Mouse (Mus musculus) T-cell, adult 2 months (primary cell): ENCODE data around the gene Nkx2-1.

ENCODE experiments used
- DNase-seq: peaks from one replicate; pipeline ENCODE4 v3.0.0; 2022; ENCODE audit warnings: low spot score

Gene Nkx2-1

DNA sequence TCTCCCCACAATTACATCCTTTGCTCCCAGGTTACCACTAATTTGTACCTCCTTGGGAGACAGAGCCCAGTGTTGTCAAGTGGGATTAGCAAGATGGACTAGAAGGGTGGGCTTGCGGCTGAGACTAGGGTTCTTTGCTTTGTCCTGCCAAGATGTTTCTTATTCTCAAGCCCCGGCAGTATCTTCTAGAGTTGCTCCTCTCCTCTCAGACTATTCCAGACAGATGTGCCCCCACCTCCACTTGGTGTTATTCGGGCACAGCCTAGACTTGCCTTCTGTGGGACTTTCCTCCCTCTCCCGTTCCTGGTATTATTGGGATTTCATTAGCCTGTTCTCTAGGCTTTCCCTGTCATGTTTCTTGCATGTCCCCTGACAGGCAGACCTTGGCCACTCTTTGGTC is 14.5 kb downstream of the Nkx2-1 start:
- no peak for DNase-seq

DNA sequence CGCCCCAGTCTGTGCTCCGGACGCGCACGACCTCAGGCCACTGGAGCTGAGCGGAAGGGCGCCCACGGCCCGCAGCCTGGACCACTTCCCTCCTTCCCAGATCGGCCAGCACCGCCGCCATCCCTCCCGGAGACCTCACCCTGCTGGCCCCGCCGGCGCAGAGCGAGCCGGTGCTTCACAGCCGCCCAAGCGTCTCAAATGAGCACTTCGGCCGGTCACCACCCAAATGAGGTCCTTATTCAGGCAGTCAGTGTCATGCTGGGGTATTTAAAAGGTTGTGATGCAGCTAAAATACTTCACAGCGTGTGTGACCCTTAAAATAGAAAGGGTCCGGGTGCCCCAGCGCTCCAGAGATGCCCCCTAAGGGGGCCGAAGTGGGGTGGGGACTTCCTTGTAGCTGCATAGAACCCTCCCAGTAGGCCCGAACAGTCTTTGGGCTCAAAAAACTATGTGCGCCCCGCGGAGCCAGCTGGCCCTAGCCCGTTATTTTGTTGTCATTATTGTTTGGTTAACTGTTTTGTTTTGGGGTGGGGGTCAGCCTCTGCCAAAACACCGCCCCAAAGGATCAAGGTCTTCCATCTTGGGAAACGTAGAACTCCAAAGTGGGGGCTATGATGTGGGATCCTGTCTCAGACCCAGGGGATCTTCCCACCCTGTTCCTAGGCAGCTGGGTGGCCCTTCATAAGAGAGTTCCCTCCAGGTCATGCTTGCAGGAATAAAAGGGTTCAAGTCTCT is 15.4 kb downstream of the Nkx2-1 start:
- no peak for DNase-seq

DNA sequence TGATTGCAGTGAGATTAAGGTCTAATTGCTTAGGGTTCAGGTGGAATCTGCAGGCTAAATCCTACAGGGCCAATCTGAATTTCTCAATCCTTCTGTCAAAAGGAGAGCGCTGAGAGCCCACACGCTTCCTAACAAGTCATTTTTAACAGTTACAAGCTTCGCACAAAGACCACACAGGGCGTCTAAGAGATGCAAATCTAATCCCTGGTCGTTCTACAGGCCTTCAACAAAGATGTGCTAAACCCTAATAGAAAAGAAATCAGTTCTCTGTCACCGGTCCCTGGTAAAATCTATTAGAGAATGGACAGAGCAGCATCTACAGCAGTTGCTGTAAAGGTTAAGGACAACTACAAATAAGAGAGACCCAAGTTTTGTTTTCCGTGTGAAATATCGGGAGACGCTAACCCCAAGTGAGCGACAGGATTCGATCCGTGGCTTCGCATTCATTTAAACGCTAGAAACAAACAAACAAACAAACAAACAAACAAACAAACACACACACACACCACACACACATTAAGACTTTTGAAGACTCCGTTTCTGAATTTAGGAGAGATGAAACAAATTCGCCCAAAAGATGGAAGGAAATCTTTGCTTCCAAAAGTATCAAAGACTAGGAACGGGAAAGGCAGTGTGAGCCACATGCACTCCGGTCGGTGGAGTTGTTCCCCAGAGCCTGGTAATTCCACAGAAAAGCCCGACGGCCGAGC is 16.2 kb downstream of the Nkx2-1 start:
- DNase-seq: no peak

DNA sequence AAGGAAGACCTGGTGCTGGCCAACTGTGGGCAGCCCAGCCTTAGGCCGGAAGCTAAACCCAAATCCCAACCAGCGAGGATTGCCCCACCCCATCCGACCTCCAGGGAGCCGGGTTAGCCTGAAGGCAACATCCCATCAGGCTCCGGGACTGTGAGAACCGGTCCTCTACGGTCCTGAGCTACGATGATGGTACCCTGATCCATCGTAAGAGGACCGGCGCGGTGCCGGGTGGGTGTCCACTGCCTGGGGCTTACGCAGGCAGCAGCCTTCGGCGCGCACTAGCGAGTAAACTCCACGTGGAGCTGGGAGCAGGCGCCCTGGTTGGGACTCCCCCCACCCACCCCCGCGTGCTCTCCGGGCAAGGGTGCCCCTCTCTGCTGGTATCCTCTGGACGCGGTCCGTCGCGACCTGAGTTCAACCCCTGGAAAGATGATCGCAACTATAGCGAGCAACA is 16.9 kb downstream of the Nkx2-1 start:
- no peak for DNase-seq

DNA sequence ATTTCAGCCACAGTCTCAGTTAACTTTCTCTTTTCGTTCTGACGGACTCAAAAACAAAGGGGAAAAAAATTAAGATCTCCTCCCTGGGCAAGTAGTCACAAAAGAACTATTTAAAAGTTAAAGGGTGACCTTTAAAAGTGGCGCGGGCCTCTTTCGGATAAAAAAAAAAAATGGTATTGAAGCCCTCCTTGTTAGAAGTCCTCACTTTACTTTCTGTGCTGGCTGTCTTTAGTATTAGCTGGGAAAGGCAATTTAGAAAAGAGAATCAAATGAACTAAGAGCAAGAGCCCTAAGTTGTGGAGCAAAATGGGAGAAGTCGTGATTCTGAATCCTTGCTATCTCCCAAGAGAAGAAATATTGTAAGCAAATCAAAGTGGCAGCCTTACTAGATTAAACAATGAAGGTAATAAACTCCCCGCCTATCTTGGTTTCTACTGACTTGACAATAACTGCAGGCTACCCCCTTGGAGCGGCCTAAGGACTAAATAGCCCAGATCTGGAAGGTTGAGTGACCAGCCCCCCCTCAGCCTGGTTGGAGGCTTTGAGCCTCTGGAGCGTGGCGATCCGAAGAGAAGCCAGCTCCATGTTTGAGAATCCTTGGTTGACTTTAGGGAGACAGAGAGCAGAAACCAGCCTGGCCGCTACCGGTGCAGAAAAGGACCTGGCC is 17.5 kb downstream of the Nkx2-1 start:
- no peak for DNase-seq

DNA sequence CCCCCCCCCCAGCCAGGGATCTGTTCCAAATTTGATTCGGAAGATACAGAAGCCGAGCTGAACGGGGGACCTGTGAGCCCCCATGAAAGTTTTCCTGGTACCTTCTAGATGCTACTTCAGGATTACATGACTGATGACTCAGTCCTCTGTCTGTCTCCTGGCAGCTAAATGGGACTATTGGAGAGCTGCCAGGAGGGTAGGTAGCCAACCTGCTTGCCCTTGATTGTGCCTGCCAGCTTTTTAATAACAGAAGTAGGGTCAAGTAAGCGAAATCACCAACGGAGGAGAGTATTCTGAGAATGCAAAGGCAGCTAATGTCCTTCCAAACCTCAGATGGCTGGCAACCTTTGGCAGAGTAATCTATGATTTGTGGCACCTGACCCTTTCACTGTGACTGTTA is 18.5 kb downstream of the Nkx2-1 start:
- DNase-seq: no peak

DNA sequence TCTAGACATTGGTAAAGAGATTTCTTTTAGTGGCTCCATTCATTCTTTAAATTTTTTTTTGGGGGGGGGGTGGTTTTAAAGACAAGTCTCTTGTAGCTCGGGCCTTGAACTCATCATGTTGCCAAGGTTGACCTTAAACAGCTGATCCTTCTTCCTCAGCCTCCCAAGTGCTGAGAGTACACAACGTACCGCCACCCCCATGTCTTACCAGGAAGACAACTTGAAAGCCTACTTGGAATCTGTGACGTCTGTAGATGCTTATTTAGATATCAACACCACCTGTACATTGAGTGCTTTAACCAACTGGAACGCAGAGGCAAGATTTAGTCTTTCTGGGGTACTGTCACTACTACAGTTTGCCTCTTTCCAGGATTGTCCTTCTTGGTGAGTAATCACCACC is 21.9 kb downstream of the Nkx2-1 start:
- DNase-seq: no peak

DNA sequence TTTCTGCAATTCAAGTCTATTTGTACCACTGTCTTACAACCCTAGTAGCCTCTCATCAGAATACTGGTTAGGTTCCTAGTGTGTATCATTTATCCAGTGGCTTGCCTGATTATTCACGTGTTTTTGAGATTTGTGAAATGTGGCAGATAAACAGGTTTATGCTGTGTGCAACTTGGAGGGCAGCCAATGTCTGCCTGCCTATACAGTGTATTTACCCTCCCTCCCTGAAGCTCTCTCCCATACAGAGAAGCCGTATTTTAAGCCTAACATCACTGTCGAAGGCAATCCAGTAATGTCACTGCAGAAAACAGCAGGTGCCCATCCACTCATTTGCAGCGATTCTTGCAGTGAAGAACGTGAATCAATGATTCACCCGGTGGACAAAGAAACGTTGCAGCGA is 28.3 kb downstream of the Nkx2-1 start:
- no peak for DNase-seq

DNA sequence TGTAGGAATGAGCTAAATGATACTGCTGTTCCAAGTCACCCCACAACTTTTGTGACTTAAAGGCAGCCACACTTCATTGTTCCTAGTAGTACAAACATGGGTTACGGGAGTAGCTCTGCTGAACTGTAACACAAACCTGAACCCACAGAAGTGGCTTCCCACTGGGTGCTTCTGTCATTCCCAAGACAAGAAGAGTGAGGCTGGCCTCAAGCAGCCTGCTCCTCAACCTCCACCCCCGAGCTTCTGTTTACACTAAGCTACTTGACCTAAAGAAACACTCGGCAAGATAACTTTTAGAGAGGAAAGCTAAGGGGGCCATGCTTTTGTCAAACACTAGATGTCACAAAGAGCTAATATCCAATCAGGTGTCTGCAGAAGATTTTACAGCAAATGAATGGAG is 49.7 kb downstream of the Nkx2-1 start:
- no peak for DNase-seq

DNA sequence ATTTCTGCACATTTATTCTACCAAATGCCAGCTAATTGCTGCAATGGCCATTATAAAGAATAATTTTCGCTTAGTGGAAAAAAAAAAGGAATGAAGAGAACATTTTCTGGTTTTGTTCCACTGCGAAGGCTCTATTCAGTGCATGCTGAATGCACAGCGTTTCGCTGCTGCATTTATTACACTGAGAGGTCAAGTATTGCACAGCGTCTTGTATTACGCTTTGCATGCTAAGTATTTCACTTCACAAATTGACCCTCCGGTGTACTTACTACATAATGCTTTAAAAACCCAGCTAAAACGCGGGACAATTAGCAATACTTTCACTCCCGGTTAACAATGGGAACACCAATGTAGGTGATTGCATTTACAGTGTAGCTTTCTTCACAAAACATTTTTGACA is 54.1 kb downstream of the Nkx2-1 start:
- no peak for DNase-seq
